Mouse (Mus musculus) lung, postnatal 36 days (tissue): ENCODE measurements around the gene Fam241a.

ENCODE experiments used
- DNase-seq: peaks from one replicate; pipeline ENCODE4 v3.0.0; 2022; ENCODE audit warnings: mixed read lengths

Fam241a gene

DNA sequence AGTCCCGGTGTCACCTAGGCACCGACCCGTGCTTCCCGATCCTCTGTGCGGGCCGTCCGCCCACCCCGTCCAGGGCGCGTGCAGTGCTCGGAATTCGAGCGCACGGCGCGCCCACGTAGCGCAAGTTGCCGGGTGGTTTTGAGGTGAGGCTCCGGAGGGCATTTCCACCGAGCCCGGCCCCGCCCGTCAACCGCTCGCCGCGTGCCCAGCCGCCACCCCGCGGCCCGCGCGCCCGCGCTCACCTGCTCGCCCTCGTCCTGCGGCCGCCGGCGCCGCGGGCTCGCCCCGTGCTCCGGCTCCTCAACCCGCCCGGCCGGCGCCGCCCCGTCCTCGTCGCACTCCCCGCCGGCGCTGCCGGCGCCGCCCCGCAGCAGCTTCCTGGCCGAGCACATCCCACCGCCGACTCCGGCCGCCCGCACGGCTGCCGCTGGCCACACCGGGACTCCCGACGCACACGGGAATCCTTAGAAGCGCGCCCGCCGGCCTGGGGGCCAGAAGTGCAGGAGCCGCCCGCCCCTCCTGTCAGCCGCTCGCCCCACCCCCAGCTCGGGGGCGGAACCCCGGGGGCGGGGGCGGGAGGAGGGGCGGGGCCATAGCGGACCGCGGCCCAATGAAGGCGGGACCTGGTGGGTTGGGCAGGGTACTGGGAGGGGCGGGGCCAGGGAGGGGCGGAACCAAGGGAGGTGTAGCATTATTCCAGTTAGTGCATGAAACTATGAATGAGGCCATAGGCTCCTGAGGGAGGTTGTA lies at the start of gene Fam241a:
Fam241a (minus strand) TSS at position 533 of the 750 bp plus-strand sequence.
- DNase-seq: peak; percentile 87

- DNase-seq: peak; percentile 23
These were observed 36.3 kb upstream of the Fam241a start for GRCm38 (mm10) chr3:127932453-127932852.

GRCm38 (mm10) chr3:127930326-127931012 lies 34.3 kb upstream of the Fam241a start:
- peak; percentile 11 for DNase-seq

- peak; percentile 93 for DNase-seq
These were observed 33.8 kb upstream of the Fam241a start for GRCm38 (mm10) chr3:127929921-127930320.

GRCm38 (mm10) chr3:127926635-127927183 lies 30.6 kb upstream of the Fam241a start:
- DNase-seq: peak; percentile 10

DNA sequence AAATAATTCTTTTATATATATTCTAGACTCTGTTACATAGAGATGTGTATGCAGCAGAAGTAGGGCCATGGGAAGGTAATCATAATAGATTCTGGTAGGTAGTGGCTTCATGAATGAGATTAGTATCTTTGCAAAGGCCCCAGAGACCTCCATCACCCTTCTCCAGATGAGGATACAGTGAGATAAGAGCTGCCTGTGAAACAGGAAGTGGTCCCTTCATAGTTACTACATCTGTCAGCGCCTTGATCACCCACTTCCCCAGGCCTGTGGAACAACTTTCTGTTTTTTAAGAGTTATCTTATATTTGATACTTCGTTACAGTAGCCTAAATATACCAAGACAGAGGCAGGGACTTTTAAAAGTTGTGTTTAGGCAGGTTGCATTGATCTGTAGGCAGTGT lies 28.3 kb upstream of the Fam241a start:
- DNase-seq: no peak

- DNase-seq: no peak
These were observed 27.1 kb upstream of the Fam241a start for GRCm38 (mm10) chr3:127923183-127923582.

GRCm38 (mm10) chr3:127922125-127922524 lies 26.0 kb upstream of the Fam241a start:
- DNase-seq: no peak

DNA sequence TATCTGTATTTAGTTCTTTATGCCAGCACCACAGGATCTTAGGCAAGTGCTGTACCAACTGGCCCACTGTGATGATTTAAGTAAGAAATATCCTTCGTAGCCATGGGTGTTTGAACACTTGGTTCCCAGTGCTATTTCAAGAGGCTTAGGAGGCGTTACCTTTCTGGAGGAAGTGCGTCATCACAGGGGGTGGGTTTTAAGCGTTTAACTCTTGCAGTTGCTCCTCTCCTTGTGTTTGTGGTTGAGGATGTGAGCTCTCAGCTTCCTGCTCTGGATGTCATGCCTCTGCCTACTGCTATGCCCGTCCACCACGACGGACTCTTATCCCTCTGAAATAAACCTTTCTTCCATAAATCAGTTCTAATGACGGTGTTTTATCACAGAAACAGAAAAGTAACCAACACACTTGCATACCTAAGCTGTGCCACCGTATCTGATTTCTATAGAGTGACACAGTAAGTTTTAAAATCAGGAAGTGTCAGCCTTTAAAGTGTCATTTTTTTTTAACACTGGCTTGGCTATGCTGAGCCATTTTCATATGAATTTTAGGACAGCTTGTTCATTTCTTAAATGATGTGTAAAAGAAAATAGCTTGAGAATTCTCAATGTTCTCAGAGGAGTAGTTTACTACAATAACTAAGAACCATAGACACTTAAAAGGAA lies 22.0 kb upstream of the Fam241a start:
- DNase-seq: peak; percentile 40

- no peak for DNase-seq
These were observed 21.4 kb upstream of the Fam241a start for GRCm38 (mm10) chr3:127917549-127917948.

- no peak for DNase-seq
These were observed 19.7 kb upstream of the Fam241a start for GRCm38 (mm10) chr3:127915656-127916334.

DNA sequence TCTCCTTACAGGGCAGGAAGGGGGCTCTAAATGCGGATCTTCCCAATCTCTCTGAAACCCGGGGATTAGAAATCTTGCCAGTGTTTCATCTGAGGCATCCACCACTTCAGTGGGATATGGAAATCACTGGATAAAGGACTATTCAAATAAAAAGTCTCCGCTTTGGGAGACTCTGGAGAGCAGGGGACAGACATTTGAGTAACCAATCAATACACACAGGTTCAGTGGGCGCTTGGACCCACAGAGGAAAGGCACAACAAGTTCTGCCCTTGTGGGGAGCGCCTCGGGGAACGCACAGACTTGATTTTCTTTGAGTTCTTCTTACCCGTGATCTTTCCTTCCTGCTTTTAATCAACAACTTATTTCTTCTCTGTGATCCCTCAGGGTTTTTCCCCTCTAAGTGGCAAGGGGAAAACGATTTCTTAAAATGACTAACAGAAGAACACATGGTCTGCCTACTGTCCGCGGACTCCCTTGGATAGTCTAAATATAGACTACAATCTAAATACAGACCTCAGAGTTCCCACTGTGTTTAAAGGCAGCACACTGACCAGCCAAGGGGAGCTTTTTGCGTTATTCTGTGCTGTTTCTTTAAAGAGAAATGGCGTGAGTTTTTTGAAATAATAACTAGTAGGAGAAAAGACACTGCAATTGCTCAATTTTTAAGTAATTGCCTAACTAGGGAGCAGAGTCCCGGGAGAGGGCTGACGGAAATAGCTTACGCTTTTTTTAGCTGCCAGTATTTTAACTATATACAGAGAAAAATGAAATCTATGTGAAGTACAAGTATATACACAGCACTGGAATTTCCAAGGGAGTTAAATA lies 18.0 kb upstream of the Fam241a start:
- peak; percentile 29 for DNase-seq

DNA sequence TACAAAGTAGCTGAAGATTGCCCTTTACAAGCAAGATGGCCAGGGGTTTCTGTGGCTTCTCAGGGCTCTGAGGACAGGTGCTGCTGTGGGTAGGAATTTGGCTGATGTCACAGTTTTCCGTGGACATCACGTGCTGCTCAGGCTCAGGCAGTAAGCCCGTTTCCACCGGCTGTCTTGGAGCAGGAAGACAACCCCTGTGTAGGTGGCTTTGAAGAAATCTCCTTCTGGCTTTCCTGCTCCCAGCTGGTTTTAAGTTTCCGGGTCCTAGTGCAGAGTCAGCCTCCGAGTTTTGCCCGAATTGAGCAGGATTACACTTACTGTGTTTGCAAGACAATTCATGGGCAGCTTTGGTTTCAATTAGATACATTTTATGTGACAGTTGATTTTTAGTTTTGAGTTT lies 13.8 kb upstream of the Fam241a start:
- no peak for DNase-seq

- peak; percentile 37 for DNase-seq
These were observed 944 bp downstream of the Fam241a start for GRCm38 (mm10) chr3:127894981-127895779.

- peak; percentile 55 for DNase-seq
These were observed 2.2 kb downstream of the Fam241a start for GRCm38 (mm10) chr3:127893902-127894301.

GRCm38 (mm10) chr3:127891906-127892305 lies 4.2 kb downstream of the Fam241a start:
- DNase-seq: no peak

GRCm38 (mm10) chr3:127890008-127890407 lies 6.1 kb downstream of the Fam241a start:
- no peak for DNase-seq

DNA sequence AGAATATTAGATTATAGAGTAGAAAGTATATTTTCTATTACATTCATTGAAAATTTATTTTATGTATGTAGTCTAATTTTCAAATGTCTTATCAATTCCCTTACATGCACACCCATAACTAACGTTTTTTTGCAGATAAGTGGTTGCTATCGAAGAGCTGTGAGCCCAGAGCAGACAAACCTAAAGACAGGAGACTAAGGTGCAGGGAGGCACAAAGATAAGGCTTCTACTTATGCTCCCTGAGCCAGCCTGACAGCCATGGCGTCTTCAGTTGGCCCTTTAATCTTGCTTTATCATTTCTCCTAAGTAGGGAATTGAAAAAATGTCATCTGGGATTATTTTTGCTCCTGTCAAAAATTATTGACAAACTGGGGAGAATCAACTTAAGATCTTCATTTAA lies 6.6 kb downstream of the Fam241a start:
- DNase-seq: no peak

DNA sequence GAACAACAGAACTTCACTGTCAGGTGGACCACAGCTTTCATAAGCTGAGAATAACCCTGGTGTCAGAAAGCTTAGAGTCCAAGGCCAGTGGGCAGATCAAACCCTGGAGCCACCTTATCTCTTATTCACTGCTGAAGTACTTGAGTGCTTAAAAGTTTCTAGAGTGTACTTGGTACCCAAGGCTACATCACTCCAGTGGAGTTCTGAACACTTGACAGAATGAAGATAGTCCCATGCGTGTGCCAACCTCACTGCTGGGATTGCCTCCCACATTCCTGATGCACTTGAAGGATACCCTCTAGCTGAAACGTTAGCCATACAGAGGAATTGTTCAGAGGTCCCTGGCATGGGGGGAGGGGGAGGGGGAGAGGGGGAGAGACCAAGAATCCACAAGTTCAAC lies 14.4 kb downstream of the Fam241a start:
- peak; percentile 34 for DNase-seq

DNA sequence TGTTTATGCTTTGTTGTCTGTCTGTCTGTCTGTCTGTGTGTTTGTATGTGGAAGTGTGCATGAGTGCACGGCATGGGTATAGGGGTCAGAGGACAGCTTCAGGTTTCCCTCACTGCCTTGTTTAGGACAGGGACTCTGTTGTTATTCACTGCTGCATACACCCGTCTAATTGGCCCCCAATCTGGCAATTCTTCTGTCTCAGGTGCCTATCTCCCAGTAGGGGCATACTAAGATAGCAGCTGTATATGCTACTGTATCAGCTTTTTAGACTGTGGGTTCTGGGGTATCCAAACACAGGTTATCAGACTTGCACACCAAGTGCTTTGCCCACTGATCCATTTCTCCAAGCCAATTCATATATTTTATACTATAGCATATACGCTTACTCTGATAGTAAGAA lies 16.2 kb downstream of the Fam241a start:
- DNase-seq: no peak

- no peak for DNase-seq
These were observed 20.6 kb downstream of the Fam241a start for GRCm38 (mm10) chr3:127875509-127875908.
